ENCODE assay signal across 10 mouse cellular contexts in the genomic region with DNA sequence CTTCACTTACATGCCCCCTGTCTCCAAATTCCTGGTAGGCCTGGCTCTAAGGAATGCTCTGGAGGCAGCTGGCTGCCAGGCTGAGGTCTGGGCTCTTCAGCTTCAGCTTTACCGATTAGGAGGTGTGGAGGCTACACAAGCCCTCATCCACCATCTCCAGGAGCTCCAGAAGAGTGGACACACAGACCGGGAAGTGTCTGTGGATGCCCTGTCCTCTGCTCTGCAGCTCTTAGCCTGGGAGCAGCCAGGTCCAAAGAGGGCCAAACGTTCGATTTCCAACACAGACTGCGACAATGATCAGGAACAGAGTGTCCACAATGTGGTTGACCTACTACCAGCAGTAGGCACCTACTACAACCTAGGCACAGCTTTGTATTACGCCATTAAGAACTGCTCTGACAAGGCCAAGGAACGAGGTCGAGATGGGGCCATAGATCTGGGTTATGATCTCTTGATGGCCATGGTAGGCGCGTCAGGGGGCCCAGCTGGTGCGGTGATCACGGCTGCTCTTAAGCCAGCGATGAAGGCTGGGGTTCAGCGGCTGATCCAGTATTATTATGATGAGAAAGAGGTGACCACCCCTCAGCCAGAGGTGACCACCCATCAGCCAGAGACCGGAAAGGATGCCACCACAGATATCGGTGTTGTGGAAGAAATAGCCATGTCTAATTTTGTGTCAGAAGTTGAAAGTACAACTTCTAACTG. TPM values are rescaled to one million over a fixed set of nuclear protein-coding genes. Genes with fewer than 3 reads are reported as not detected.
A peak's percentile ranks its signal among the peaks of the same experiment; 100 is the strongest.
DNase-seq lines count a peak whose midpoint lies in the region; ATAC-seq and TF ChIP-seq lines count a peak whose summit lies in the region.
"Had no signal": no experiment of that assay in that cellular context is flagged by ENCODE, and none has a peak within 500 bp of the region (broad histone marks: within the 10 kb centered on the region; RNA-seq: fewer than 3 reads in every experiment).

No protein-coding gene starts in this region.

- H3K9me3 ChIP-seq in erythroblast, embryonic 14.5 days (ENCODE audit: control insufficient read depth, low read length), result no peaks in the 10 kb centered on the region
- no peaks in the 10 kb centered on the region for H3K9me3 ChIP-seq in liver, embryonic 16.5 days (replicated peaks; ENCODE audit: control insufficient read depth, low read length)

- H3K4me3 ChIP-seq in erythroblast, embryonic 14.5 days (replicated peaks), result peak overlapping the region; percentile 86
- no peak overlapping the region for H3K4me3 ChIP-seq in embryonic fibroblast, embryonic 13.5 days (ENCODE audit: insufficient read depth, low read length)
- peak overlapping the region; percentile 82 for H3K4me3 ChIP-seq in liver, embryonic 16.5 days (ENCODE audit: low read depth, low read length)

- no peak for TF ChIP-seq CTCF in embryonic fibroblast, embryonic 13.5 days (IDR thresholded peaks at IDR 0.05; ENCODE audit: borderline replicate concordance, insufficient read depth, low read length)

- DNase-seq in layer of hippocampus, adult 11-12 months (ENCODE audit: low spot score), result peak; percentile 11
- no peak for DNase-seq in layer of hippocampus, adult 9-11 months
- DNase-seq in T-cell, adult 2 months (ENCODE audit: low spot score), result no peak
- DNase-seq in cerebellum, adult 18-20 months, result no peak

- H3K27me3 ChIP-seq in erythroblast, embryonic 14.5 days (ENCODE audit: control insufficient read depth), result no peaks in the 10 kb centered on the region
- H3K27me3 ChIP-seq in liver, embryonic 16.5 days (ENCODE audit: control insufficient read depth, insufficient read depth, low read depth, low read length), result no peaks in the 10 kb centered on the region

- peak overlapping the region; percentile 95 for H3K4me2 ChIP-seq in liver, embryonic 16.5 days (ENCODE audit: low read depth, low read length)

- H3K36me3 ChIP-seq in erythroblast, embryonic 14.5 days (ENCODE audit: control insufficient read depth), result peaks cover 2% of the 10 kb centered on the region; the same call in 1 of the 2 replicates
- H3K36me3 ChIP-seq in liver, embryonic 16.5 days (ENCODE audit: control insufficient read depth, insufficient read depth), result no peaks in the 10 kb centered on the region

- H3K27ac ChIP-seq in embryonic fibroblast, embryonic 13.5 days (ENCODE audit: insufficient read depth, low read length), result peak overlapping the region; percentile 51
- H3K27ac ChIP-seq in liver, embryonic 16.5 days (ENCODE audit: low read length), result peak overlapping the region; percentile 76

- TF ChIP-seq POLR2A in embryonic fibroblast, embryonic 13.5 days (IDR thresholded peaks at IDR 0.05; ENCODE audit: low read depth, low read length), result no peak

- ATAC-seq in erythroblast, adult 5-6 weeks (replicated peaks; ENCODE audit: low FRiP score, poor library complexity, severe bottlenecking), result no peak
- no peak for ATAC-seq in liver, embryonic 16.5 days (ENCODE audit: low read depth)

- H3K4me1 ChIP-seq in erythroblast, embryonic 14.5 days (ENCODE audit: control insufficient read depth), result peaks cover 29% of the 10 kb centered on the region
- no peaks in the 10 kb centered on the region for H3K4me1 ChIP-seq in embryonic fibroblast, embryonic 13.5 days (ENCODE audit: control insufficient read depth, insufficient read depth, low read length)
- H3K4me1 ChIP-seq in liver, embryonic 16.5 days (ENCODE audit: control insufficient read depth, low read depth, low read length), result peaks cover 12% of the 10 kb centered on the region

- 76% methylated on average over 16 of the region's 16 CpGs for WGBS in liver, embryonic 16.5 days (ENCODE audit: insufficient replicate concordance)

- H3K9ac ChIP-seq in liver, embryonic 16.5 days (ENCODE audit: low read depth, low read length), result peak overlapping the region; percentile 76

RNA-seq across cellular contexts. Expression of a gene that starts 0.9 kb away (rescaled TPM):
- not detected in 2 replicates for polyA plus RNA-seq in erythroblast, embryonic 14.5 days (2012)
- total RNA-seq in erythroblast, adult 5-6 weeks (2015; ENCODE audit: low replicate concordance), result not detected in 2 replicates
- not detected in 2 replicates for total RNA-seq in erythroblast, adult 5-6 weeks (2017; ENCODE audit: low replicate concordance)
- polyA plus RNA-seq in embryonic fibroblast, embryonic 13.5 days (2011; ENCODE audit: insufficient read length, low read depth, missing spikeins), result not detected in 2 replicates
- 212 and 253 TPM in 2 replicates for polyA plus RNA-seq in liver, embryonic 16.5 days (2015; fragmentation: Nextera tagmentation; extraction: Ambion mirVana)
- total RNA-seq: gastrocnemius, adult 8-10 months; left cerebral cortex, adult 18-20 months had no signal

RNA-seq across cellular contexts. Expression of a gene that starts 1.0 kb away (rescaled TPM):
- polyA plus RNA-seq in erythroblast, embryonic 14.5 days (2012), result 0.16 and 0.23 TPM in 2 replicates
- 14.8 and 25.1 TPM in 2 replicates for total RNA-seq in erythroblast, adult 5-6 weeks (2015; ENCODE audit: low replicate concordance)
- 16.0 and 25.2 TPM in 2 replicates for total RNA-seq in erythroblast, adult 5-6 weeks (2017; ENCODE audit: low replicate concordance)
- 34.5 and 35.0 TPM in 2 replicates for polyA plus RNA-seq in embryonic fibroblast, embryonic 13.5 days (2011; ENCODE audit: insufficient read length, low read depth, missing spikeins)
- 7.8 and 9.5 TPM in 2 replicates for polyA plus RNA-seq in liver, embryonic 16.5 days (2015; fragmentation: Nextera tagmentation; extraction: Ambion mirVana)

RNA-seq across cellular contexts. Expression of a gene that starts 15.5 kb away (rescaled TPM):
- 0.02 and 0.04 TPM in 2 replicates for polyA plus RNA-seq in erythroblast, embryonic 14.5 days (2012)
- total RNA-seq in erythroblast, adult 5-6 weeks (2015; ENCODE audit: low replicate concordance), result 1.7 TPM in 1 of 2 replicates, not detected in the other
- total RNA-seq in erythroblast, adult 5-6 weeks (2017; ENCODE audit: low replicate concordance), result 1.5 TPM in 1 of 2 replicates, not detected in the other
- 0.30 TPM in 1 of 2 replicates, not detected in the other for polyA plus RNA-seq in embryonic fibroblast, embryonic 13.5 days (2011; ENCODE audit: insufficient read length, low read depth, missing spikeins)
- 1.4 and 1.9 TPM in 2 replicates for polyA plus RNA-seq in liver, embryonic 16.5 days (2015; fragmentation: Nextera tagmentation; extraction: Ambion mirVana)
- total RNA-seq: left cerebral cortex, adult 18-20 months had no signal

RNA-seq across cellular contexts. Expression of a gene that starts 29.2 kb away (rescaled TPM):
- polyA plus RNA-seq in erythroblast, embryonic 14.5 days (2012), result not detected in 2 replicates
- total RNA-seq in erythroblast, adult 5-6 weeks (2015; ENCODE audit: low replicate concordance), result not detected in 2 replicates
- total RNA-seq in erythroblast, adult 5-6 weeks (2017; ENCODE audit: low replicate concordance), result not detected in 2 replicates
- 0.42 TPM in 1 of 2 replicates, not detected in the other for polyA plus RNA-seq in embryonic fibroblast, embryonic 13.5 days (2011; ENCODE audit: insufficient read length, low read depth, missing spikeins)
- polyA plus RNA-seq in liver, embryonic 16.5 days (2015; fragmentation: Nextera tagmentation; extraction: Ambion mirVana), result 0.06 and 0.12 TPM in 2 replicates
- total RNA-seq: gastrocnemius, adult 8-10 months; left cerebral cortex, adult 18-20 months had no signal

RNA-seq across cellular contexts. Expression of a gene that starts 33.8 kb away (rescaled TPM):
- 0.31 and 0.44 TPM in 2 replicates for polyA plus RNA-seq in erythroblast, embryonic 14.5 days (2012)
- 7.9 and 8.8 TPM in 2 replicates for total RNA-seq in erythroblast, adult 5-6 weeks (2015; ENCODE audit: low replicate concordance)
- 7.5 and 8.9 TPM in 2 replicates for total RNA-seq in erythroblast, adult 5-6 weeks (2017; ENCODE audit: low replicate concordance)
- polyA plus RNA-seq in embryonic fibroblast, embryonic 13.5 days (2011; ENCODE audit: insufficient read length, low read depth, missing spikeins), result 10.2 and 14.2 TPM in 2 replicates
- 13.2 and 14.8 TPM in 2 replicates for polyA plus RNA-seq in liver, embryonic 16.5 days (2015; fragmentation: Nextera tagmentation; extraction: Ambion mirVana)

Comparison
In these comparisons a context has a peak if more than half of its experiments do, and no peak if none do; other contexts are left out.
1. RNA of a gene that starts 0.9 kb away (polyA plus RNA-seq): 212 to 253 TPM in liver, embryonic 16.5 days; not detected in erythroblast, embryonic 14.5 days and not detected in embryonic fibroblast, embryonic 13.5 days; every median in the first group is over 100 times any median in the second.